Mouse (Mus musculus) stomach, embryonic 15.5 days (tissue): Measurements from ENCODE around the gene Tmem245. TPM values are rescaled to one million over a fixed set of nuclear protein-coding genes. Genes with fewer than 3 reads are reported as not detected.
A peak's percentile ranks its signal among the peaks of the same experiment; 100 is the strongest.

ENCODE experiments used
- ATAC-seq: fragments of 200-750 bp; cut with Nextera tagmentation; 2 replicates; pipeline ENCODE4 v1.8.0; 2017; ENCODE audit warnings: low read depth, moderate number of reproducible peaks, moderate TSS enrichment; ENCODE audit not compliant: insufficient read depth, low FRiP score
- H3K27ac ChIP-seq: fragments of 300-500 bp; sonication (generic); 2 replicates; pipeline ENCODE4 v1.5.1; 2015; ENCODE audit warnings: mild to moderate bottlenecking, inconsistent platforms
- H3K27me3 ChIP-seq: fragments of 300-500 bp; sonication (generic); replicated peaks from 2 replicates; pipeline ENCODE4 v1.6.1; 2015; ENCODE audit warnings: inconsistent platforms
- H3K36me3 ChIP-seq: fragments of 300-500 bp; sonication (generic); 2 replicates; pipeline ENCODE4 v1.6.1; 2015; ENCODE audit warnings: inconsistent platforms
- H3K4me1 ChIP-seq: fragments of 300-500 bp; sonication (generic); 2 replicates; pipeline ENCODE4 v1.6.1; 2015; ENCODE audit warnings: inconsistent platforms
- H3K4me2 ChIP-seq: fragments of 300-500 bp; sonication (generic); 2 replicates; pipeline ENCODE4 v1.6.1; 2015; ENCODE audit warnings: mild to moderate bottlenecking, inconsistent platforms
- H3K4me3 ChIP-seq: fragments of 300-500 bp; sonication (generic); replicated peaks from 2 replicates; pipeline ENCODE4 v1.5.1; 2015; ENCODE audit warnings: inconsistent platforms
- H3K9ac ChIP-seq: fragments of 300-500 bp; sonication (generic); 2 replicates; pipeline ENCODE4 v1.6.1; 2015; ENCODE audit warnings: inconsistent platforms
- H3K9me3 ChIP-seq: fragments of 300-500 bp; sonication (generic); 2 replicates; pipeline ENCODE4 v1.6.1; 2016; ENCODE audit warnings: inconsistent platforms
- WGBS: fragments of 180-500 bp; shearing (Covaris S2); methylation state at CpG from one replicate; pipeline ENCODE4 v1.1.7; 2015; 5-methylcytosine and 5-hydroxymethylcytosine counted together
- microRNA counts: library from miRNA; unstranded; fragments of <30 nt; microRNA quantifications from one replicate; lab custom pipeline; 2016
- microRNA-seq: library from miRNA; unstranded; fragments of <30 nt; microRNA quantifications from one replicate; pipeline ENCODE4, GENCODE M21; 2016
- polyA plus RNA-seq: library from polyadenylated mRNA; unstranded; fragments of >200 nt; fragmentation: Nextera tagmentation; extraction: Ambion mirVana; gene quantifications from 2 replicates; pipeline ENCODE4 v1.2.1, GENCODE M21; 2015

Gene Tmem245
- polyA plus RNA-seq, 1 experiment from 2014 or later = 10.3 TPM

GRCm38 (mm10) chr4:56837661-56838060, 109.6 kb downstream of the Tmem245 start:
- H3K27ac ChIP-seq = no peak overlapping the region
- H3K4me1 ChIP-seq = no peaks in the 10 kb centered on the region
- no peak for ATAC-seq
- H3K4me3 ChIP-seq = no peak overlapping the region
- no peaks in the 10 kb centered on the region for H3K36me3 ChIP-seq
- H3K9me3 ChIP-seq = no peaks in the 10 kb centered on the region
- H3K9ac ChIP-seq = no peak overlapping the region
- H3K4me2 ChIP-seq = no peak overlapping the region
- no peaks in the 10 kb centered on the region for H3K27me3 ChIP-seq
- 73% methylated on average over 6 of the region's 6 CpGs for WGBS

- no peak overlapping the region for H3K4me2 ChIP-seq
- no peaks in the 10 kb centered on the region for H3K36me3 ChIP-seq
- no peak overlapping the region for H3K27ac ChIP-seq
- no peak overlapping the region for H3K9ac ChIP-seq
- no peaks in the 10 kb centered on the region for H3K9me3 ChIP-seq
- no peak overlapping the region for H3K4me3 ChIP-seq
- WGBS = 76% methylated on average over 7 of the region's 7 CpGs
- no peak for ATAC-seq
- H3K4me1 ChIP-seq = no peaks in the 10 kb centered on the region
- H3K27me3 ChIP-seq = no peaks in the 10 kb centered on the region
These were observed 115.2 kb downstream of the Tmem245 start for GRCm38 (mm10) chr4:56831998-56832397.

GRCm38 (mm10) chr4:56831013-56831609, 116.1 kb downstream of the Tmem245 start:
- WGBS = 55% methylated on average over 13 of the region's 13 CpGs
- no peaks in the 10 kb centered on the region for H3K27me3 ChIP-seq
- H3K27ac ChIP-seq = no peak overlapping the region
- no peak for ATAC-seq
- H3K4me2 ChIP-seq = no peak overlapping the region
- no peaks in the 10 kb centered on the region for H3K9me3 ChIP-seq
- no peak overlapping the region for H3K4me3 ChIP-seq
- no peaks in the 10 kb centered on the region for H3K36me3 ChIP-seq
- no peak overlapping the region for H3K9ac ChIP-seq
- no peaks in the 10 kb centered on the region for H3K4me1 ChIP-seq

- H3K4me1 ChIP-seq = no peaks in the 10 kb centered on the region
- no peak overlapping the region for H3K9ac ChIP-seq
- no peaks in the 10 kb centered on the region for H3K27me3 ChIP-seq
- WGBS = 65% methylated on average over 7 of the region's 7 CpGs
- H3K4me3 ChIP-seq = no peak overlapping the region
- H3K9me3 ChIP-seq = no peaks in the 10 kb centered on the region
- no peaks in the 10 kb centered on the region for H3K36me3 ChIP-seq
- no peak for ATAC-seq
- no peak overlapping the region for H3K27ac ChIP-seq
- H3K4me2 ChIP-seq = no peak overlapping the region
These were observed 117.7 kb downstream of the Tmem245 start for GRCm38 (mm10) chr4:56829511-56829921.

- Histone ChIP-seq H3K27ac (no peak overlapping the region), H3K4me2 (no peak overlapping the region), H3K9ac (no peak overlapping the region), H3K9me3 (no peaks in the 10 kb centered on the region), H3K36me3 (no peaks in the 10 kb centered on the region), H3K4me3 (no peak overlapping the region), H3K4me1 (no peaks in the 10 kb centered on the region), H3K27me3 (no peaks in the 10 kb centered on the region)
- ATAC-seq = no peak
- WGBS = 80% methylated on average over 3 of the region's 3 CpGs
These were observed 118.3 kb downstream of the Tmem245 start for GRCm38 (mm10) chr4:56828932-56829331.

- H3K4me3 ChIP-seq = no peak overlapping the region
- H3K9me3 ChIP-seq = no peaks in the 10 kb centered on the region
- no peak overlapping the region for H3K4me2 ChIP-seq
- no peak overlapping the region for H3K9ac ChIP-seq
- WGBS = 95% methylated on average over 9 of the region's 9 CpGs
- no peaks in the 10 kb centered on the region for H3K27me3 ChIP-seq
- H3K27ac ChIP-seq = no peak overlapping the region
- H3K36me3 ChIP-seq = no peaks in the 10 kb centered on the region
- ATAC-seq = no peak
- no peaks in the 10 kb centered on the region for H3K4me1 ChIP-seq
These were observed 123.0 kb downstream of the Tmem245 start for GRCm38 (mm10) chr4:56824231-56824630.

GRCm38 (mm10) chr4:56820017-56820550, 127.2 kb downstream of the Tmem245 start:
- Histone ChIP-seq H3K4me2 (no peak overlapping the region), H3K9ac (no peak overlapping the region), H3K36me3 (no peaks in the 10 kb centered on the region), H3K9me3 (no peaks in the 10 kb centered on the region), H3K4me3 (no peak overlapping the region), H3K27ac (no peak overlapping the region), H3K27me3 (no peaks in the 10 kb centered on the region), H3K4me1 (no peaks in the 10 kb centered on the region)
- no peak for ATAC-seq

MicroRNA genes within 50 kb of the gene (microRNA counts, 519-probe panel; counts per million panel counts)
- 2,875 counts per million, percentile 72 among the panel's probes with 10 or more counts for microRNA mmu-miR-32 (lab: Ali Mortazavi, UCI)

Small RNA genes within 50 kb of the gene (microRNA-seq; reads per million reads assigned to microRNA genes)
- 204 reads per million, percentile 59 among the genes with 10 or more reads in this experiment for gene Mir32

Other genes starting within 250 kb of the Tmem245 start
- gene Gm26657, start 207.4 kb downstream of the Tmem245 start, polyA plus RNA-seq = not detected in 2 replicates
- not detected in 2 replicates for gene Actl7b, start 206.0 kb downstream of the Tmem245 start, polyA plus RNA-seq
- not detected in 2 replicates for gene Actl7a, start 204.0 kb downstream of the Tmem245 start, polyA plus RNA-seq
- gene Elp1, start 145.1 kb downstream of the Tmem245 start, polyA plus RNA-seq = 35.8 TPM in 2 replicates
- gene Fam206a, start 145.1 kb downstream of the Tmem245 start, polyA plus RNA-seq = 13.5 and 14.6 TPM in 2 replicates
- 19.8 and 20.3 TPM in 2 replicates for gene Ctnnal1, start 82.2 kb downstream of the Tmem245 start, polyA plus RNA-seq
- gene Frrs1l, start 43.0 kb upstream of the Tmem245 start, polyA plus RNA-seq = 0.75 and 1.1 TPM in 2 replicates
- gene Epb41l4b, start 196.0 kb upstream of the Tmem245 start, polyA plus RNA-seq = 11.4 and 11.6 TPM in 2 replicates